7 mouse cellular contexts compared by ENCODE assay signal in genomic region chr4:101496188-101496533, GRCm38 (mm10). TPM values are rescaled to one million over a fixed set of nuclear protein-coding genes. Genes with fewer than 3 reads are reported as not detected.
DNase-seq lines count a peak whose midpoint lies in the region; ATAC-seq and TF ChIP-seq lines count a peak whose summit lies in the region.

No protein-coding gene starts in this region.

- no peak overlapping the region; the same call in 1 of the 2 replicates for H3K9ac ChIP-seq in liver, adult 2 months (ENCODE audit: low read depth, low read length)
- peak overlapping the region; percentile 21; the same call in 1 of the 2 replicates for H3K9ac ChIP-seq in embryonic facial prominence, embryonic 15.5 days
- H3K9ac ChIP-seq in intestine, embryonic 16.5 days (ENCODE audit: low read depth, low read length): peak overlapping the region; percentile 50
- peak overlapping the region; percentile 64 for H3K9ac ChIP-seq in neural tube, embryonic 15.5 days (replicated peaks)

- H3K27me3 ChIP-seq in liver, adult 2 months (ENCODE audit: control insufficient read depth, insufficient read depth, low read length): peaks cover 11% of the 10 kb centered on the region
- peaks cover 27% of the 10 kb centered on the region for H3K27me3 ChIP-seq in embryonic facial prominence, embryonic 15.5 days
- H3K27me3 ChIP-seq in intestine, embryonic 16.5 days (replicated peaks; ENCODE audit: control insufficient read depth, insufficient read depth, low read length): peaks cover 24% of the 10 kb centered on the region
- peaks cover 11% of the 10 kb centered on the region; the same call in 1 of the 2 replicates for H3K27me3 ChIP-seq in neural tube, embryonic 15.5 days (replicated peaks)

- H3K4me2 ChIP-seq in embryonic facial prominence, embryonic 15.5 days (replicated peaks): peak overlapping the region; percentile 99
- H3K4me2 ChIP-seq in intestine, embryonic 16.5 days (ENCODE audit: low read depth, low read length): peak overlapping the region; percentile 93
- H3K4me2 ChIP-seq in neural tube, embryonic 15.5 days: peak overlapping the region; percentile 90

- TF ChIP-seq POLR2A in liver, adult 2 months (IDR thresholded peaks at IDR 0.05; ENCODE audit: extremely low read depth, insufficient read depth, low read length): no peak

- H3K36me3 ChIP-seq in liver, adult 2 months (ENCODE audit: control insufficient read depth, insufficient read depth, low read length): no peaks in the 10 kb centered on the region
- H3K36me3 ChIP-seq in embryonic facial prominence, embryonic 15.5 days: no peaks in the 10 kb centered on the region
- H3K36me3 ChIP-seq in intestine, embryonic 16.5 days (ENCODE audit: control insufficient read depth, insufficient read depth, low read length): no peaks in the 10 kb centered on the region
- no peaks in the 10 kb centered on the region for H3K36me3 ChIP-seq in neural tube, embryonic 15.5 days

- no peak overlapping the region for H3K27ac ChIP-seq in liver, adult 2 months (replicated peaks; ENCODE audit: insufficient read depth, low read depth, low read length)
- no peak overlapping the region for H3K27ac ChIP-seq in embryonic facial prominence, embryonic 15.5 days (replicated peaks)
- no peak overlapping the region for H3K27ac ChIP-seq in intestine, embryonic 16.5 days (ENCODE audit: low read length)
- no peak overlapping the region for H3K27ac ChIP-seq in neural tube, embryonic 15.5 days (replicated peaks)

- TF ChIP-seq CTCF in liver, adult 2 months (IDR thresholded peaks at IDR 0.05; ENCODE audit: low read depth, low read length): no peak

- H3K4me3 ChIP-seq in liver, adult 2 months (ENCODE audit: insufficient read depth, low read depth, low read length): peak overlapping the region; percentile 49; the same call in 1 of the 2 replicates
- H3K4me3 ChIP-seq in embryonic facial prominence, embryonic 15.5 days (replicated peaks): peak overlapping the region; percentile 58
- H3K4me3 ChIP-seq in intestine, embryonic 16.5 days (ENCODE audit: low read length): peak overlapping the region; percentile 60
- H3K4me3 ChIP-seq in neural tube, embryonic 15.5 days (replicated peaks): peak overlapping the region; percentile 68

- no peak for DNase-seq in liver, adult 2 months (ENCODE audit: extremely low read depth, low read depth, low spot score)
- DNase-seq in liver: no peak
- no peak for DNase-seq in left cerebral cortex, adult 18-20 months (ENCODE audit: low spot score in 2 of 2)
- no peak for DNase-seq in ovary, postnatal 14 days (ENCODE audit: low spot score)

- H3K9me3 ChIP-seq in embryonic facial prominence, embryonic 15.5 days (replicated peaks): no peaks in the 10 kb centered on the region
- H3K9me3 ChIP-seq in intestine, embryonic 16.5 days (ENCODE audit: control insufficient read depth, low read length): no peaks in the 10 kb centered on the region
- H3K9me3 ChIP-seq in neural tube, embryonic 15.5 days (replicated peaks): no peaks in the 10 kb centered on the region

- no peaks in the 10 kb centered on the region for H3K79me2 ChIP-seq in liver, adult 2 months (ENCODE audit: control insufficient read depth, insufficient read depth, low read length)

- peak; percentile 16; the same call in 1 of the 2 replicates for ATAC-seq in embryonic facial prominence, embryonic 15.5 days (ENCODE audit: insufficient number of reproducible peaks, low FRiP score, low TSS enrichment, low read depth)
- ATAC-seq in intestine, embryonic 16.5 days: no peak
- ATAC-seq in neural tube, embryonic 15.5 days (ENCODE audit: low FRiP score): peak; percentile 61

- H3K4me1 ChIP-seq in liver, adult 2 months (ENCODE audit: control insufficient read depth, insufficient read depth, low read length): peaks cover 4% of the 10 kb centered on the region; the same call in 1 of the 2 replicates
- peaks cover 20% of the 10 kb centered on the region for H3K4me1 ChIP-seq in embryonic facial prominence, embryonic 15.5 days
- peaks cover 3% of the 10 kb centered on the region; the same call in 1 of the 2 replicates for H3K4me1 ChIP-seq in intestine, embryonic 16.5 days (ENCODE audit: control insufficient read depth, insufficient read depth, low read length)
- H3K4me1 ChIP-seq in neural tube, embryonic 15.5 days: peaks cover 15% of the 10 kb centered on the region

- 7% methylated on average over 28 of the region's 28 CpGs for WGBS in liver, adult 2 months
- WGBS in embryonic facial prominence, embryonic 15.5 days: 1% methylated on average over 27 of the region's 28 CpGs
- WGBS in intestine, embryonic 16.5 days: 3% methylated on average over 28 of the region's 28 CpGs
- WGBS in neural tube, embryonic 15.5 days: 2% methylated on average over 28 of the region's 28 CpGs

RNA-seq across cellular contexts. Expression of gene Dnajc6, which starts 0.3 kb away (rescaled TPM):
- total RNA-seq in liver, adult 2 months (2014; rRNA removed): 0.09 and 0.13 TPM in 2 replicates
- polyA plus RNA-seq in liver, adult 2 months (2012; rRNA removed): 0.01 and 0.06 TPM in 2 replicates
- polyA plus RNA-seq in embryonic facial prominence, embryonic 15.5 days (2015; fragmentation: Nextera tagmentation; extraction: Ambion mirVana): 2.0 and 3.2 TPM in 2 replicates
- polyA plus RNA-seq in intestine, embryonic 16.5 days (2015; fragmentation: Nextera tagmentation; extraction: Ambion mirVana): 1.1 and 1.3 TPM in 2 replicates
- 51.7 and 57.4 TPM in 2 replicates for polyA plus RNA-seq in neural tube, embryonic 15.5 days (2015; fragmentation: Nextera tagmentation; extraction: Ambion mirVana)
- total RNA-seq in left cerebral cortex, adult 18-20 months (2021): 100 to 1,000 TPM; 306 to 307 TPM

Comparison
In these comparisons a context has a peak if more than half of its experiments do, and no peak if none do; other contexts are left out.
1. RNA of gene Dnajc6, which starts 0.3 kb away (polyA plus RNA-seq): 51.7 to 57.4 TPM in neural tube, embryonic 15.5 days; 2.0 to 3.2 TPM in embryonic facial prominence, embryonic 15.5 days, 1.1 to 1.3 TPM in intestine, embryonic 16.5 days and 0.01 to 0.06 TPM in liver, adult 2 months; every median in the first group is over 10 times any median in the second.
2. Peak in every context shown above with its lines, with median percentiles within 50 percentile points of each other: H3K4me3 ChIP-seq and H3K4me2 ChIP-seq.